ENCODE assay signal across 8 mouse cellular contexts in the genomic region with DNA sequence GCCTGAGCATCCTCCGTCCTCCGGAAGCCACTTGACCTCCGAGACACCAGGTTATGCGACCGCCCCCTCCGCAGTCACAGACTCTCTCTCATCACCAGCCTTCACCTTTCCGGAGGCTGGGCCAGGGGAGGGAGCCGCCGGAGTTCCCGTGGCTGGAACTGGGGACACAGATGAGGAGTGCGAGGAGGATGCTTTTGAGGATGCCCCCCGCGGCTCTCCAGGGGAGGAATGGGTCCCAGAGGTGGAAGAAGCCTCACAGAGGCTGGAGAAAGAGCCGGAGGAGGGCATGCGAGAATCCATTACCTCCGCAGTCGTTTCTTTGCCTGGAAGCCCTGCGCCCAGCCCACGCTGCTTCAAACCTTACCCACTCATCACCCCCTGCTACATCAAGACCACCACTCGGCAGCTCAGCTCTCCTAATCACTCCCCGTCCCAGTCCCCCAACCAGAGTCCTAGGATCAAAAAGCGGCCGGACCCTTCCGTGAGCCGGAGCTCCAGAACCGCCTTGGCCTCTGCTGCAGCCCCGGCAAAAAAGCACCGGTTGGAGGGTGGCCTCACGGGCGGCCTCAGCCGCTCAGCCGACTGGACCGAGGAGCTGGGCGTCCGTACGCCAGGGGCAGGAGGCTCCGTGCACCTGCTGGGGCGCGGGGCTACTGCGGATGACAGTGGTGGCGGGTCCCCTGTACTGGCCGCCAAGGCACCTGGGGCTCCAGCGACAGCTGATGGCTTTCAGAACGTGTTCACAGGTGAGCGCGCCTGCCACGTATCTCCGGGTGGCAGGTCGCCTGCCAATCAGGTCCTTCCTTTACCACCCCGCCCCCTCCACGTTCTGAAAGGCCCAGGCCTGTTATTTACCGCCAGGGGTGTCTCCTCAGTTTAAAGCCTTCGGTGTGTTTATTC. TPM values are rescaled to one million over a fixed set of nuclear protein-coding genes. Genes with fewer than 3 reads are reported as not detected.
DNase-seq lines count a peak whose midpoint lies in the region; ATAC-seq and TF ChIP-seq lines count a peak whose summit lies in the region.

No protein-coding gene starts in this region.

- peak overlapping the region; percentile 76 for H3K4me3 ChIP-seq in forebrain, embryonic 12.5 days (replicated peaks)
- peak overlapping the region; percentile 65 for H3K4me3 ChIP-seq in intestine, embryonic 14.5 days (ENCODE audit: low read depth, low read length)
- H3K4me3 ChIP-seq in limb, embryonic 11.5 days (ENCODE audit: low read depth, low read length), result peak overlapping the region; percentile 60
- peak overlapping the region; percentile 75 for H3K4me3 ChIP-seq in neural tube, embryonic 11.5 days (ENCODE audit: low read depth, low read length)

- peak overlapping the region; percentile 92 for H3K27ac ChIP-seq in forebrain, embryonic 12.5 days
- H3K27ac ChIP-seq in intestine, embryonic 14.5 days (ENCODE audit: low read depth), result no peak overlapping the region
- H3K27ac ChIP-seq in limb, embryonic 11.5 days (replicated peaks; ENCODE audit: low read depth, low read length), result no peak overlapping the region
- H3K27ac ChIP-seq in neural tube, embryonic 11.5 days (ENCODE audit: low read depth, low read length), result peak overlapping the region; percentile 8; the same call in 1 of the 2 replicates

- no peaks in the 10 kb centered on the region for H3K27me3 ChIP-seq in forebrain, embryonic 12.5 days
- H3K27me3 ChIP-seq in intestine, embryonic 14.5 days (replicated peaks; ENCODE audit: control insufficient read depth, insufficient read depth, low read length), result peaks cover 13% of the 10 kb centered on the region; the same call in 1 of the 2 replicates
- H3K27me3 ChIP-seq in limb, embryonic 11.5 days (ENCODE audit: control insufficient read depth, insufficient read depth, low read length), result peaks cover 8% of the 10 kb centered on the region; the same call in 1 of the 2 replicates
- no peaks in the 10 kb centered on the region for H3K27me3 ChIP-seq in neural tube, embryonic 11.5 days (ENCODE audit: control insufficient read depth, insufficient read depth, low read length)

- peak overlapping the region; percentile 98 for H3K4me2 ChIP-seq in forebrain, embryonic 12.5 days
- peak overlapping the region; percentile 97 for H3K4me2 ChIP-seq in intestine, embryonic 14.5 days (ENCODE audit: low read length)
- H3K4me2 ChIP-seq in limb, embryonic 11.5 days (ENCODE audit: low read depth, severe bottlenecking), result peak overlapping the region; percentile 97
- peak overlapping the region; percentile 90 for H3K4me2 ChIP-seq in neural tube, embryonic 11.5 days (ENCODE audit: low read depth)

- H3K9me3 ChIP-seq in forebrain, embryonic 12.5 days, result no peaks in the 10 kb centered on the region
- no peaks in the 10 kb centered on the region for H3K9me3 ChIP-seq in intestine, embryonic 14.5 days (ENCODE audit: control insufficient read depth, low read length)
- H3K9me3 ChIP-seq in limb, embryonic 11.5 days (ENCODE audit: control insufficient read depth, low read length), result no peaks in the 10 kb centered on the region
- H3K9me3 ChIP-seq in neural tube, embryonic 11.5 days (ENCODE audit: control insufficient read depth, low read length), result no peaks in the 10 kb centered on the region

- TF ChIP-seq POLR2A in brain, embryonic 14.5 days (IDR thresholded peaks at IDR 0.05; ENCODE audit: borderline replicate concordance, extremely low read depth, insufficient read depth, insufficient read length, poor library complexity, severe bottlenecking), result no peak

- peak; percentile 86 for DNase-seq in heart, adult 11 months
- no peak for DNase-seq in heart, postnatal 10 days
- peak; percentile 85 for DNase-seq in brain, embryonic 14.5 days (ENCODE audit: low read depth)
- DNase-seq in intestine, embryonic 14.5 days (ENCODE audit: low spot score), result peak; percentile 64
- peak; percentile 48 for DNase-seq in limb, embryonic 11.5 days (ENCODE audit: low spot score)
- peak; percentile 33 for DNase-seq in neural tube, embryonic 11.5 days (ENCODE audit: low spot score)
- peak; percentile 21 for DNase-seq in thymus, postnatal 4 days

- H3K9ac ChIP-seq in forebrain, embryonic 12.5 days, result peak overlapping the region; percentile 86
- peak overlapping the region; percentile 55; the same call in 1 of the 2 replicates for H3K9ac ChIP-seq in intestine, embryonic 14.5 days (ENCODE audit: low read length)
- H3K9ac ChIP-seq in limb, embryonic 11.5 days (ENCODE audit: low read length), result peak overlapping the region; percentile 67; the same call in 1 of the 2 replicates
- peak overlapping the region; percentile 87 for H3K9ac ChIP-seq in neural tube, embryonic 11.5 days (ENCODE audit: low read length)

- no peaks in the 10 kb centered on the region for H3K36me3 ChIP-seq in forebrain, embryonic 12.5 days (replicated peaks)
- no peaks in the 10 kb centered on the region for H3K36me3 ChIP-seq in intestine, embryonic 14.5 days (ENCODE audit: control insufficient read depth, insufficient read depth, low read length)
- H3K36me3 ChIP-seq in limb, embryonic 11.5 days (ENCODE audit: control insufficient read depth, insufficient read depth, low read length), result no peaks in the 10 kb centered on the region
- H3K36me3 ChIP-seq in neural tube, embryonic 11.5 days (ENCODE audit: control insufficient read depth, insufficient read depth, low read length), result no peaks in the 10 kb centered on the region

- H3K4me1 ChIP-seq in forebrain, embryonic 12.5 days, result peaks cover 47% of the 10 kb centered on the region
- H3K4me1 ChIP-seq in intestine, embryonic 14.5 days (replicated peaks; ENCODE audit: control insufficient read depth, insufficient read depth, low read length), result peaks cover 14% of the 10 kb centered on the region
- peaks cover 3% of the 10 kb centered on the region; the same call in 1 of the 2 replicates for H3K4me1 ChIP-seq in limb, embryonic 11.5 days (ENCODE audit: control insufficient read depth, insufficient read depth, low read length)
- peaks cover 15% of the 10 kb centered on the region; the same call in 1 of the 2 replicates for H3K4me1 ChIP-seq in neural tube, embryonic 11.5 days (ENCODE audit: control insufficient read depth, insufficient read depth, low read length)

- ATAC-seq in forebrain, embryonic 12.5 days (ENCODE audit: low FRiP score), result peak; percentile 30
- peak; percentile 58 for ATAC-seq in intestine, embryonic 14.5 days (replicated peaks; ENCODE audit: low FRiP score, low TSS enrichment, low read depth)
- no peak for ATAC-seq in limb, embryonic 11.5 days (ENCODE audit: insufficient number of reproducible peaks, low FRiP score, low TSS enrichment, low read depth)
- ATAC-seq in neural tube, embryonic 11.5 days (ENCODE audit: insufficient read depth, low FRiP score, low TSS enrichment), result peak; percentile 5; the same call in 1 of the 2 replicates

- TF ChIP-seq CTCF in brain, embryonic 14.5 days (IDR thresholded peaks at IDR 0.05; ENCODE audit: borderline replicate concordance, extremely low read depth, insufficient read depth, insufficient read length), result 0 out of 2 replicates have a peak, but pooled peaks have one; percentile 4

- intact Hi-C loops in heart, postnatal 10 days (cut with DNase I), result no loop called here

- WGBS in forebrain, embryonic 12.5 days, result under 1% methylated on average over 53 of the region's 53 CpGs
- WGBS in intestine, embryonic 14.5 days, result under 1% methylated on average over 53 of the region's 53 CpGs
- WGBS in limb, embryonic 11.5 days, result under 1% methylated on average over 53 of the region's 53 CpGs
- WGBS in neural tube, embryonic 11.5 days, result under 1% methylated on average over 53 of the region's 53 CpGs

RNA-seq across cellular contexts. Expression of gene Fmn2, which starts 1.5 kb away (rescaled TPM):
- under 1 TPM; 0.40 to 0.62 TPM for total RNA-seq in heart, postnatal 10 days (2021)
- 14.0 and 18.3 TPM in 2 replicates for polyA plus RNA-seq in brain, embryonic 14.5 days (2012; rRNA removed)
- polyA plus RNA-seq in forebrain, embryonic 12.5 days (2016; fragmentation: Nextera tagmentation; extraction: Ambion mirVana), result 7.1 and 8.6 TPM in 2 replicates
- polyA plus RNA-seq in intestine, embryonic 14.5 days (2014; fragmentation: Nextera tagmentation; extraction: Ambion mirVana), result 2.0 and 2.1 TPM in 2 replicates
- 1.2 and 1.3 TPM in 2 replicates for polyA plus RNA-seq in limb, embryonic 11.5 days (2014; fragmentation: Nextera tagmentation; extraction: Ambion mirVana)
- polyA plus RNA-seq in neural tube, embryonic 11.5 days (2014; fragmentation: Nextera tagmentation; extraction: Ambion mirVana), result 6.9 and 7.4 TPM in 2 replicates

Comparison
In these comparisons a context has a peak if more than half of its experiments do, and no peak if none do; other contexts are left out.
1. DNase-seq: peak in heart, adult 11 months (single experiment), brain, embryonic 14.5 days (single experiment), intestine, embryonic 14.5 days (single experiment), limb, embryonic 11.5 days (single experiment), neural tube, embryonic 11.5 days (single experiment) and thymus, postnatal 4 days (single experiment); none in heart, postnatal 10 days (0 of 2).
2. H3K27ac ChIP-seq: peak in forebrain, embryonic 12.5 days (single experiment) and neural tube, embryonic 11.5 days (single experiment); none in intestine, embryonic 14.5 days (single experiment) and limb, embryonic 11.5 days (single experiment).
3. Peak in every context shown above with its lines, with median percentiles within 50 percentile points of each other: H3K4me2 ChIP-seq, H3K4me3 ChIP-seq and H3K9ac ChIP-seq.